Mouse (Mus musculus): ENCODE measurements around the gene Map7.

Map7 gene

GRCm38 (mm10) chr10:20236241-20236640 lies 88.0 kb downstream of the Map7 start:
- no peak for DNase-seq

GRCm38 (mm10) chr10:20238281-20238680 lies 90.0 kb downstream of the Map7 start:
- DNase-seq = no peak

- DNase-seq = no peak
These were observed 92.6 kb downstream of the Map7 start for GRCm38 (mm10) chr10:20240858-20241257.

GRCm38 (mm10) chr10:20243321-20243720 lies 95.0 kb downstream of the Map7 start:
- DNase-seq = no peak

GRCm38 (mm10) chr10:20245082-20245481 lies 96.8 kb downstream of the Map7 start:
- no peak for DNase-seq

DNA sequence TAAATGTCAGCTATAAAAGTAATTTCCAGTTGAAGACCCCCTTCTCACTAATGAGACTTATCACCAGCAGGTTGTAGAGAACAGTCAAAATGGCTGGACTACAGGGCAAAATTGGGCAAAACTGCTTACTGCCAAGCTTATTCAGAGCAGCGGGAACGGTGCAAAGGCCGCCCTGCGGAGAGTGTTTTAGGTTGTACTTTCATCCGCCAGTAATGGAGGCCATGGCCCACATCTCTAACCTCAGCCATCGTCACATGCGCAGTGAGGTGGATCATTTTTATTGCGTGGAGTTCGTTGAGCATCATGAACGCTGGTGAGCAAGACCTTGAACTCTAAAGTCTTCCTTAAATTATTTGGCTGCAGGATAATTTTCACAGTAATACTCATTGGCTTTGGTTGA lies 100.8 kb downstream of the Map7 start:
- DNase-seq = no peak

- no peak for DNase-seq
These were observed 107.3 kb downstream of the Map7 start for GRCm38 (mm10) chr10:20255579-20255978.

- DNase-seq = no peak
These were observed 108.9 kb downstream of the Map7 start for GRCm38 (mm10) chr10:20257054-20257643.

DNA sequence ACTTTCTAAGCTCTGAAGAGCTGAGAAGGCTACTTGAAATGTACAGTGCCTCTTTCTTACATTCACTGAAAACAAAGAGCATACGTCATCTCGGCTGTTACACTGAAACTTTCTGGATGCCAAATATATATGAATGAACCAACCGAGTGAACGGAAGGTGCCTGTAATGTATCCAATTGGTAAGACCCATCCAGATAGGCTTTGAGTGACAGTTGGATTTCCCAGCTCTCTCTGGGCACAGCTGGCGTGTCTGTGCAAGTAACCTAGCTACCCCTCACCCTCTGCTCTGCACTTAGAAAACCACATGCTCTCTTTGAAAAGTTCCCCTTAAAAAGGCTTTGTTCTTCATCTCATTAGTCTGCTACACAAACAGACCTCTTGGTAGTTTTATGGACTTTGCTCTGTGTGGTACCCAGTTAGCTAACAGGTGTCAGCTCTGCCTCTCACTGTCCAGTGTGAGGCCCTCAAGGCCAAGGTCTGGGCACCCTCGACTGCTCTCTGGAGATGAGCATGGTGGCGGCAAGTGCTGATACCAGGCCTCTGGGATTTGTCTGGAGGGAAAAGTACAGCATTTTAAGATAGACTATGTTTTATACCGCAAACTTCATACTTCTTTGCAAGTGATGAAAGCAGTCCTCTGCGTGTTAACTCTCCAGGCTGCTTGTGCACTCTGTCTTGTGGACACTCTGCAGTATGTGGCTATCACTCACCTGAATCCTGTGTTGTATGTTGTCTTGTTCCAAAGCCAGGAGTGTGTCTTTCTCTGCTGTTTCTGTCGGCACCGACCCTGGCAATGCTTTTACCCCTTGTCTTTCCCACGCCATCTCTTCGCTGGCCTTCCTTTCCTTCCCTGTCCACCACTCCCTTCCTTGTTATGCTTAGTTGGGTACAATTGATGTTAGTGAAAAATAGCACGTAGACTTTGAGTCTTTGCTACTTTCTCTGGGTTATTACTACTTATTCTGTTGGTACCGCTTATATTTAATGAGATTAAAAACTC lies 109.8 kb downstream of the Map7 start:
- DNase-seq = no peak

GRCm38 (mm10) chr10:20259476-20259875 lies 111.2 kb downstream of the Map7 start:
- no peak for DNase-seq

DNA sequence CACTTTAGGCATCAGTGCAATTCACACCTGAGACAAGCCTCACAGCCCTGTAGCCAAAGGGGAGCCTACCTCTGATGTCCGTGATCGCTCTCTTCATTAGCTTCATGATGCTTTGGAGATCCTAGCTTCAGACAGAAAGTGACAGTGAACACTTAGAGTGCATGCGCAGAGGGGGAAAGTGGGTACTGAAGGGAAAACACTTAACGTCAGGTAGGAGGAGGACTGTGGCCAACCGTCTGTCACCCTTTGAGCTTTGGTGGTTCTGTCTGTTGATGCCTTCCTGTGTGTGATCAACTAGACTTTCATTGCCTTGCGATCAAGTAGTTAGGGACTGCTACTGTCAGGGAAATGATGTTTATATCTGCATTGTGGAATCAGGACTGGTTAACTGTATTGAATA lies 114.6 kb downstream of the Map7 start:
- no peak for DNase-seq

- no peak for DNase-seq
These were observed 116.2 kb downstream of the Map7 start for GRCm38 (mm10) chr10:20264479-20264878.

DNA sequence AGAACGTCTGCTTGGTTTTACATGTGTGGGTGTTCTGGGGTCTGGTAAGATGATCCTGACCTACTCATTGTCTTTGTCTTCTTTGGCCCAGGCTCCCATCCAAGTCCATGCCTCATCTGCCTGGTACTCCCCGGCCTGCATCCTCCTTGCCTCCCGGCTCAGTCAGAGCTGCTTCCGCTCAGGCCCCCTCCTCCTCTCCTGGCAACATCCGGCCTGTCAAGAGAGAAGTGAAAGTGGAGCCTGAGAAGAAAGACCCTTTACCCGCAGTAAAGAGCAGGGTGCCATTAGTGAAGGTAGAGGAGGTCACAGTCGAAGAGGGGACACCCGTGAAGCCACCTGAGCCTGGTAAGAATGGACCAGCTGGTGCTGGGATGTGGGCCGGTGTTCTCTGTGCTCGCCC lies 118.8 kb downstream of the Map7 start:
- DNase-seq = no peak

DNA sequence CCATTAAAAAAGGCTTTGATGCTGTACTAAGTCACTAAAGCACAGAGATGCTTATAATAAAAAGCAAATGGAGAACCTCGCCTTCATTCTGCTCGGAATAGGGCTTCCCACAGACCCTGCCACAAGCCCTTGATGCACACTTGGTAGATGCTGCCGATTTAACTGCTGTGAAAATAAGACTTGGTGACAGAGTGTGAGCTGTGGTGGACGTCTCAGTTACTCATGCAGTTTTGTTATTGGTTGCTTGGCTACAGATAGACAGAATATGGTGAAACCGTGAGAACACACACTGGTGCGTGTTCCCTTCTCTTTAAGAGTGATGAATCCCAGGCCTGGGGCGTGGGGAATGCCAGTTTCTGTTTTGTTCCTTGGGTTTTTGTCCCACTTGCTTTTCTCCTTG lies 120.7 kb downstream of the Map7 start:
- DNase-seq = no peak

- DNase-seq = no peak
These were observed 124.1 kb downstream of the Map7 start for GRCm38 (mm10) chr10:20272380-20272779.

GRCm38 (mm10) chr10:20273278-20273677 lies 125.0 kb downstream of the Map7 start:
- no peak for DNase-seq

- DNase-seq = no peak
These were observed 125.8 kb downstream of the Map7 start for GRCm38 (mm10) chr10:20274022-20274421.

- DNase-seq = no peak
These were observed 133.2 kb downstream of the Map7 start for GRCm38 (mm10) chr10:20281456-20281855.

- peak; percentile 35 to 50 for DNase-seq
These were observed 137.2 kb downstream of the Map7 start for GRCm38 (mm10) chr10:20285289-20285975.

DNA sequence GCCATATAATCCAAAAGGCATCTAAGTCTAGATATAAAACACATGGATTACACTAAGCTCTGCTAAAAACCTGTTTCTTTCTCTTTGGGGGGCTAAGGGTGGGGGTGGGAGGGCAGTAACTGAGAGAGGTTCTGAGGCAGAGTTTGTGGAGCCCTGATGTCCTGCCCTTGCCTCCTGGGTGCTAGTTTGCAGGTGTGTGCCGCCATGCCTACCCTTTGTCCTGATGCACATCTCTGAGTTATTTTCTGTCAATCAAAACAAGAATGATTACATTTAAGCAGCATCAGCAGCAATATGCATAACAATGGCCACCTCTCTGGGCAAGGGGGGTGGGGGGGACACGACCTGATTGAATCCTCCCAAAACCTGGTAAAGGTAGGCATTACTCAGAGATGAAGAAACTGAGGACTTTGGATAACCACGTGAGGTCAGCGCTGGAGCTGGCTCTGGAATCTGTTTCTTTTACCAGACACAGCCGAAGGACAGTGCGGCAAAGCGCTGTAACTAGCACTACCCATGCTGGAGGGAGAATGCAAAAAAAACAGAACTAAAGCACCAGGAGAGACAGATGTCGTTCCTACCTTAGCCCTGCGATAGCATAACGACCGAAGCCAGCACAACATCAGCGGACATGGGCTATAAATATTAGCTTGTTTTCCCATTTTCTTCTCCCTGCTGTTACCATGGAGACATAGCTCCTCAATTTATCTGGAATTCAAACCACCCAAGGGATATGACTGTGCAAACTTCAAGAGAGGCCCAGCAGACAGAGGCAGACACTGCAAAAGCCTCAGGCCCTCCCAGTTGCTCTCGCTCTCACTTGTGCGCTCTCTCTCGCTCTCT lies 137.9 kb downstream of the Map7 start:
- no peak for DNase-seq

- no peak for DNase-seq
These were observed 139.1 kb downstream of the Map7 start for GRCm38 (mm10) chr10:20287369-20287768.

DNA sequence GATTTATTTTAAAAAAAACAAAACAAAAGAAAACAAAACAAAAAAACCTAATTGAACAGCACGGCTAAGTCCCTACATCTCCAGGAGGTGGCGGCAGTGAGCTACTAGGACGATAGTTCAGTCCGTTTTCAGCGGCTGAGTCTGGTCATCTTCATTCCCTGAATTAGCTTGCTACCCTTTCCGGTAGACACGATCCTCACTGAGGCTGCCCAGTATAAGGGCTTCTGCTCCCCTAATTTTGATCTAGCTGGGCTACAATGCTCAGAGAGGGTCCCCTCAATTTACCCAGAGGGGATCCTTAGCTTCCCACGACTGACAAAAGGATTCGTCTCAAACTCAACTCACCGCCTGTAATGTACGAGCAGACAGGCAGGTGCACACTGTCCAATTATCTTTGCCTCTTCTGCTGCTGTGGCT lies 142.2 kb downstream of the Map7 start:
- peak; percentile 91 to 97 for DNase-seq

- peak in 1 of 2 experiments; percentile 28 for DNase-seq
These were observed 147.7 kb downstream of the Map7 start for GRCm38 (mm10) chr10:20295961-20296360.

Data from cerebellum, postnatal 14 days (tissue).